Mouse (Mus musculus) cerebellum, adult 2 months (tissue): ENCODE results near the gene Col20a1.

ENCODE experiments used
- CTCF ChIP-seq: fragments of 200-500 bp; IDR thresholded peaks from 2 replicates; pipeline ENCODE4 v1.5.1; 2011; ENCODE audit warnings: low read depth, mild to moderate bottlenecking, control low read depth, low read length, moderate library complexity, borderline replicate concordance; ENCODE audit not compliant: insufficient read depth
- POLR2A ChIP-seq: fragments of 200-500 bp; IDR thresholded peaks from 2 replicates; pipeline ENCODE4 v1.6.1; 2011; ENCODE audit warnings: low read length, control low read depth, borderline replicate concordance; ENCODE audit not compliant: insufficient read depth

DNA sequence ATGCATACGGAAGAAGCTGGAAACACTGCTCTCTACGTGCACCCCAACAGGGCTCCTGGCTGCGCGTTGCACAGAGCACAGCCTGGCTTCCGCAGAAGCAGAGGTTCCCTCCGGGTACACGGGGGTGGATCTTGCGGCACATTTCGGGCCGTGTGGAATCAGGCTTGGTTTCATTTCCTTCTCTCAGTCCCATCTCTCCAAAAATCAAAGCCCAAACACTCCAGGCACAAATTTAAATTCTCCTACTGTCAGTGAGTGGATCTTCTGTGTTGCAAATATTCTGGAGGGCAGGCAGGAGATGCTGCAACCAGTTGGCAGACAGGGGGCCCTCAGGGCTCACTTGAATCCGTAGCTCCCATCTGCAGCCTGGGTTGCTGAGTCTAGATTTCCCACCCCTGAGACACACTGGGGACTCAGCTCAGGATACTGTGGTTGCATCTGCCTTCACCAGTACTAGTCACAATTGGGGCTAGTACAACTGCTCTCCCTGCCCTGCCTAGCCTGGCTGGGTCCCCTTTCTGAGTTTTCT is 45.1 kb downstream of the Col20a1 start:
- TF ChIP-seq CTCF (no peak), POLR2A (no peak)
